Mouse (Mus musculus) gastrocnemius, adult 2 months (tissue): ENCODE data around the gene D130043K22Rik. TPM values are rescaled to one million over a fixed set of nuclear protein-coding genes. Genes with fewer than 3 reads are reported as not detected.

Experiments used
- DNase-seq: peaks from one replicate; pipeline ENCODE4 v3.0.0; 2022
- H3K27ac ChIP-seq: fragments of 200-600 bp; 2 replicates; pipeline ENCODE4 v1.8.1; 2022; ENCODE audit warnings: mild to moderate bottlenecking
- H3K4me3 ChIP-seq: fragments of 200-600 bp; 2 replicates; pipeline ENCODE4 v1.8.1; 2022; ENCODE audit warnings: mild to moderate bottlenecking, moderate library complexity
- CTCF ChIP-seq: fragments of 200-600 bp; IDR thresholded peaks from 2 replicates; pipeline ENCODE4 v1.8.1; 2022; ENCODE audit warnings: antibody characterized with exemption, mild to moderate bottlenecking, moderate library complexity
- intact Hi-C: fragments of 180-260 bp; cut with DNase I; formaldehyde crosslinking; loops from one replicate; pipeline ENCODE4 v1.15.1; 2025
- total RNA-seq, 2 experiments: library from RNA; stranded (reverse); gene quantifications; 2 replicates each; pipeline ENCODE4 v1.2.3; 2021

D130043K22Rik gene
- total RNA-seq, 2 experiments from 2014 or later, result not detected

- no peak overlapping the region for H3K4me3 ChIP-seq
- DNase-seq, result no peak
- no peak for TF ChIP-seq CTCF
- H3K27ac ChIP-seq, result no peak overlapping the region
- intact Hi-C loops, result no loop called here
Measured at GRCm38 (mm10) chr13:24947158-24947557, 102.2 kb downstream of the D130043K22Rik start.

- intact Hi-C loops, result no loop called here
- Histone ChIP-seq H3K4me3 (no peak overlapping the region), H3K27ac (no peak overlapping the region)
- TF ChIP-seq CTCF, result no peak
- no peak for DNase-seq
Measured at GRCm38 (mm10) chr13:24948870-24949269, 103.9 kb downstream of the D130043K22Rik start.

Other genes with a start within 250 kb of the D130043K22Rik start
- not detected for gene Armh2, start 103.9 kb upstream of the D130043K22Rik start, total RNA-seq
- 1 to 10 TPM; 3.8 to 5.1 TPM for gene Gmnn, start 83.2 kb upstream of the D130043K22Rik start, total RNA-seq
- 10 to 100 TPM; 47.1 to 52.2 TPM for gene BC005537, start 43.5 kb upstream of the D130043K22Rik start, total RNA-seq
- gene Acot13, start 13.6 kb upstream of the D130043K22Rik start, total RNA-seq, result 100 to 1,000 TPM; 123 to 190 TPM
- 1 to 10 TPM; 8.9 to 9.0 TPM for gene Tdp2, start 13.5 kb upstream of the D130043K22Rik start, total RNA-seq
- 1 to 10 TPM; 7.2 to 8.9 TPM for gene Aldh5a1, start 92.5 kb downstream of the D130043K22Rik start, total RNA-seq
- gene Gpld1, start 98.0 kb downstream of the D130043K22Rik start, total RNA-seq, result under 1 TPM; 0.53 to 0.94 TPM
- gene Mrs2, start 175.2 kb downstream of the D130043K22Rik start, total RNA-seq, result 10 to 100 TPM; 36.8 to 46.7 TPM
- gene Dcdc2a, start 210.9 kb downstream of the D130043K22Rik start, total RNA-seq, result under 1 TPM; 0.06 to 0.71 TPM